Mouse (Mus musculus): Measurements from ENCODE around the gene Chd1. TPM values are rescaled to one million over a fixed set of nuclear protein-coding genes. Genes with fewer than 3 reads are reported as not detected.
"Not testable (repeated sequence)": the region's sequence is repeated elsewhere in the genome, so short reads cannot be mapped to it uniquely, and the experiment has no call there.

Chd1 gene
- total RNA-seq, 2 experiments from 2014 or later: 28.5 to 29.1 TPM

- intact Hi-C loops (cut with DNase I): loop anchor here (5.0 kb wide), 1 partner anchor 102 kb away; no protein-coding TSS in a partner anchor
- DNase-seq: not testable (repeated sequence)
Measured at GRCm38 (mm10) chr17:15723866-15724475, 19.2 kb downstream of the Chd1 start.

GRCm38 (mm10) chr17:15731706-15732105 is 26.9 kb downstream of the Chd1 start:
- intact Hi-C loops (cut with DNase I): loop anchor here (5.0 kb wide), 2 partner anchors 36 to 204 kb away; partner anchors contain the start of gene Pdcd2

DNA sequence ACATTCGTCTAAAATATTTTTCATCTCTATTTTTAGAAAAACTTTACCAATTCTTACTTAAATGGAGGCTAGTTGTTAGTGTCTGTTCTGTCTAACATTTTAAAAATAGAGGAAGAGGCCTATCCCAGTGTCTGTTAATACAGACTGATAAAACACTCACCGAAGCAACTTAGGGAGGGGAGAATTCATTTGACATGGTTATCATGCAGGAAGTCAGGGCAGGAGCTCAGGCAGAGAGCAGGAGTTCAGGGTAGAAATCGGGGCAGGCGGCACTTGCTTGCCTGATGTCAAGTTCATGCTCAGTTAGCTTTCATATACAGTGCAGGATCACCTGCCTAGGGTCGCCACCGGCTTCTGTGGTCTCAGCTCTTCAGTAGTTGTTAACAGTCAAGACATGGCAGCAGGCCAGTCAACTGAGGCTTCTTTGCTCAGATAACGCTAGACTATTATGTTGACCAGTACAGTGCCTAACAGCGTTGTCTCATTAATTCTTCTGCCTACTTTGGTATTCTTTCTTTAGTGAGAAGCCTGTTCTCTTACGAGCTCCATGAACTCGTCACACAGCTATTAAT is 32.7 kb downstream of the Chd1 start:
- no peak for DNase-seq
- intact Hi-C loops (cut with DNase I): no loop called here

More at GRCm38 (mm10) chr17:15731706-15732105, 26.9 kb downstream of the Chd1 start:
- DNase-seq: no peak

- intact Hi-C loops (cut with DNase I): loop anchor here (10.0 kb wide), 1 partner anchor 237 kb away; no protein-coding TSS in a partner anchor
- DNase-seq: no peak
Measured at GRCm38 (mm10) chr17:15741836-15742235, 37.1 kb downstream of the Chd1 start.

DNA sequence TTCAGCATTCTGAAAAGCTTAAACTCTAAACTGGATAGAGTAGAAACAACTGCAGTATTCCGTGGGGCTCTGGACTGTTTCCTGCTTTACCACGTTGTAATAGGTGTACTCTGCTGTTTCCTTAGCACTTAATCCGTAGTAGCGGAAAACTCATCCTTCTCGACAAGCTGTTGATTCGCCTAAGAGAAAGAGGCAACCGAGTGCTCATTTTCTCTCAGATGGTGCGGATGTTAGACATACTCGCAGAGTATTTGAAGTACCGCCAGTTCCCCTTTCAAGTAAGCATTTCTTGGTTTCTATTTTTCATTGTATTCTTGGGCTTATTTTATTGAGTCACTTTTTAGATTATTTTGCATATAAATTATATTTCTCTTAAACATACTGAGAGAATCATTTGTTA is 38.2 kb downstream of the Chd1 start:
- intact Hi-C loops (cut with DNase I): loop anchor here (10.0 kb wide), 1 partner anchor 238 kb away; no protein-coding TSS in a partner anchor

DNA sequence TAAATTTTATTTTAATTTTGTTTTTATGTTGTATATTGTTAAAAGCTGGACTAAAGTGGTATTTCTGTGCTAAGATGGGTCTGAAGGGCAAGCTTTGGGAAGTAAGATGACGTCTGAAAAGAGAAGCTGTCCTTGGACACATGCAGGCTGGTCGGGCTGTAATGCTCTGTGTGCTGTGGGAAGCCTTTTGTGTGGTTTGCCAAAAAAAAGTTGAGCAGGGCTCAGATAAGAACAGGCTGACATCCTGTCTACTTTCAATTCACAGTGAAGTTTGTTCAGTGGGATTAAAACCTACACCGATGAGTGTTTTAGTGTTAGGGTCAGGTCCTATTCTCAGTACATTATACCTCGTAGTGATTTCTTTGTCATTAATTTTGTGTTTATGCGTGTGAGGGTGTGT is 38.6 kb downstream of the Chd1 start:
- no peak for DNase-seq
- intact Hi-C loops (cut with DNase I): loop anchor here (10.0 kb wide), 1 partner anchor 239 kb away; no protein-coding TSS in a partner anchor

More for the DNA sequence above, 38.2 kb downstream of the Chd1 start:
- DNase-seq: no peak

DNA sequence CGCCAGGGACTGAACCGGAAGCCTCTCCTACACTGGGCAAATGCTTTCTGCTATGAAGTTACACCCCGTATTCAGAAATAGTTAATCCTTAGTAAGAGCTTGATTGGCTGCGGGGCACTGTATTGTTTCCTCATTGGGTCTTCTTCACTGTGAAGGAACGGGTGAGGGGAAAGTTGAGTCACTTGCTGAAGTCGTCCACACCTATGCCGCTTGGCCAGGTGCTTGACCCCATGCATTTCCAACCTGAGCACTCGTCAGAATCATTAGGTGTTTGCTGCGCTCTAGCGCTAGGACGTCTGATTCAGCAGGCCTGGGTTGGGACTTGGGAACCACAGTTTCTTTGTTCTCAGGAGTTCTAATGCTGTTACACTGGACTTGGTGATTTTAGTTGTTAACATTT is 41.9 kb downstream of the Chd1 start:
- no peak for DNase-seq

DNA sequence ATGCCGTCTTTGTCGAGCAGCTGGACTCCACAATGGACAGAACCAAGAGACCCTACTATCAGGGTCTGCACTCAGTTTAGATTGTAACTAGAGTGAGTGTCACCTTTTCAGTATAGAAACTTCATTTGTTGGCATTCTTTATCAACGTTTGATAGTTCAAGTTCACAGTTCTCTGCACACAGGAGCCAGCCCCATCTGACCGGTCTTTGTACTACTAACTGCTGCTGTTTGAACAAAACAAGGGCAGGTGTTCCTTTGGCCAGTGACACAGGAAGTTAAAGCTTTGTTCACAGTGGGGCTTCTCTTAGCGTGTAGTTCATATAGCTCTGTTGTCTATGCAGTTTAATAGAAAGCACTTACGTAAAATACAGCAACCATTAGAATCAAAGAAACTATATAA is 43.3 kb downstream of the Chd1 start:
- intact Hi-C loops (cut with DNase I): loop anchor here (10.0 kb wide), 1 partner anchor 243 kb away; no protein-coding TSS in a partner anchor
- DNase-seq: no peak

More for the DNA sequence above, 41.9 kb downstream of the Chd1 start:
- intact Hi-C loops (cut with DNase I): loop anchor here (10.0 kb wide), 1 partner anchor 242 kb away; no protein-coding TSS in a partner anchor

DNA sequence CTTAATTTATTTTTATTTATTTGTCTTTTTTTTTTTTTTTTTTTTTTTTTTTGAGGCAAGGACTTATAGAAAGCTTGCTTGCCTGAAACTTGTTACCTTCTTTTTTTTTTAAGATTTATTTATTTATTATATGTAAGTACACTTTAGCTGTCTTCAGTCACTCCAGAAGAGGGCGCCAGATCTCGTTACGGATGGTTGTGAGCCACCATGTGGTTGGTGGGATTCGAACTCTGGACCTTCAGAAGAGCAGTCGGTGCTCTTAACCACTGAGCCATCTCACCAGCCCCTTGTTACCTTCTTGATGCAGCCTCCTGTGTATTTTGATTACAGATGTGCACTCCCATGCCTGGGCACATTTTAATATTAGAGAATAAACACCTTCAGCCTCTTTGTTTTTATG is 46.5 kb downstream of the Chd1 start:
- not testable (repeated sequence) for DNase-seq
- intact Hi-C loops (cut with DNase I): loop anchor here (10.0 kb wide), 1 partner anchor 226 kb away; the partner anchor contains the start of gene Pdcd2

DNA sequence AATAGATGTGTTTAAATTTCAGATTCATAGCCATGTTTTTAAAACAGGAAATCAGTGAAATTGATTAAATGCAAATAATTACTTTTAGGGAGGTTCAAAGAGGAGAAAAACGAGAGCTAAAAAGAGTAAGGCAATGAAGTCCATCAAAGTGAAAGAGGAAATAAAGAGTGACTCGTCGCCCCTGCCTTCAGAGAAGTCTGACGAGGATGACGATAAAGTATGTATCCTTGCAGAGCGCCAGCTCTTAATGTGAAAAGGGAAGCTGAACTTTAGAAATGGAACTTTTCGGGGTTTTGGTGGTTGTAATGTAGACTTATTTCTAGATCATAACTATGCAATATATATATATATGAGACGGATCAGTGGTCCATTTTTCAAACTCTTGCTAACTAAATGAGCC is 56.4 kb downstream of the Chd1 start:
- intact Hi-C loops (cut with DNase I): no loop called here
- DNase-seq: no peak

DNA sequence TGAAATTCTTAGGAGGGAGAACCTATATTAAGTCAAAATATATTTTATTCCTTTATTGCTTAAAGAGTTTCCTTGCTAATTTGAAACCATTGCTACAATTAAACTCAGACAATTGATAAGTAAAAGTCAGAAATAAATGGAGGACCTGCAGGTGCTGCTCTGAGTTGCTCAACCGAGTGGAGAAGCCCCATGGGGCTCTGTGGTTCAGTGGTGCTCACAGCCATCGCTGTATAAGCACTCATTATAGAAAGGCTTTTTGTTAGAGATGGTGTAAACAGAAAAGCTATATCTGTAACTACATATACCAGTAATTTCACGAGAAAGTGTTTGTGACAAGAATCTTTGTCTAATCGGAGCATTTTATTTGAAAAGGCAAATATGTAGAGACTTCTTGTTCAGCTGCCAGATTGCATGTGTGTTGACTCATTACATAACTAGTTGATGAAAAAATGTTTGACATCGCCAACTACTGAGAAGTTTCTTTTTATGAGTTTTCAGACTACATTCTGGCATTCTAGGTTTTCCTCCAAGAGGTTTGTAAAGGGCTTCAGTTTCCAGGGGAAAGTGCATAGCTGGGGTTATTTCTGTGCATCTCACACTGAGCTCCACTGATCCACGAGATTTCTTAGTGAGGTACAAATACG is 64.4 kb downstream of the Chd1 start:
- intact Hi-C loops (cut with DNase I): loop anchor here (5.0 kb wide), 1 partner anchor 37 kb away; no protein-coding TSS in a partner anchor

DNA sequence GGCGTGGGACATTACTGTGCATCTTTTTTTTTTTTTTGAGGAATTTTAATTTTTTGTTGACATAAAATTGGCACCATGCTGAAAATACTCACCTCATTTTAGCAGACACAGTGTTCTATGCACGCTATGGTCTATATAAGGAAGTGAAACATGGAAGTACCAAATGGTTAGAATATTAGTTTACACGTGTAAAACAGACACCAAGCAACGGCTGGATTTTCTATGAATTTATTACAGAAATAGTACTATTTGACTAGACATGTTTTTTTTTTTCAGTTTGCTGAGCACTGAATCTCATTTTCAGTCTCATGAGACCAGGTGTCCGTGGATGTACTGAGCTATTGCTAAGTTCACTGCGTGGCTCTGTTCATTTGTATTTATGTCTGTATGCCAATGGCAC is 69.2 kb downstream of the Chd1 start:
- no peak for DNase-seq
- intact Hi-C loops (cut with DNase I): no loop called here

More for the DNA sequence above, 64.4 kb downstream of the Chd1 start:
- DNase-seq: no peak

- intact Hi-C loops (cut with DNase I): no loop called here
- DNase-seq: no peak
Measured at GRCm38 (mm10) chr17:15774565-15775215, 69.9 kb downstream of the Chd1 start.

DNA sequence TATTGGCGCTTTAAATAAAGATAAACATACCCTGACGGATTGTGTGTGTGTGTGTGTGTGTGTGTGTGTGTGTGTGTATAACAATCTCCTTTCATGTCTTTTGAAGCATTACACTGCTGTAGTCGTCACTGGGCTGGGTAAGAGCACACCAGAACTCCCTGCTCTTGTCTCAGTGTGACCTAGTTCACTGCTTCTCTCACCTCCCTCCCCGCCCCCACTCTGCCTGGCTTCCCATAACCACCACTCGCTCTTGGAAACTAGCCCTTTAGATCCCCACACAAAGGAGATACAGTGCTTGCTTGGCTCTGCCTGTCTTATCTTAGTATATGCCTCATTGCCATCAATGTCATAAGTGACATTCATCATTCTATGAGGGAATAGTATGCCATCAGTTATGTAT is 71.6 kb downstream of the Chd1 start:
- intact Hi-C loops (cut with DNase I): no loop called here

GRCm38 (mm10) chr17:15777979-15778378 is 73.2 kb downstream of the Chd1 start:
- intact Hi-C loops (cut with DNase I): no loop called here
- DNase-seq: no peak

More for the DNA sequence above, 71.6 kb downstream of the Chd1 start:
- no peak for DNase-seq

DNA sequence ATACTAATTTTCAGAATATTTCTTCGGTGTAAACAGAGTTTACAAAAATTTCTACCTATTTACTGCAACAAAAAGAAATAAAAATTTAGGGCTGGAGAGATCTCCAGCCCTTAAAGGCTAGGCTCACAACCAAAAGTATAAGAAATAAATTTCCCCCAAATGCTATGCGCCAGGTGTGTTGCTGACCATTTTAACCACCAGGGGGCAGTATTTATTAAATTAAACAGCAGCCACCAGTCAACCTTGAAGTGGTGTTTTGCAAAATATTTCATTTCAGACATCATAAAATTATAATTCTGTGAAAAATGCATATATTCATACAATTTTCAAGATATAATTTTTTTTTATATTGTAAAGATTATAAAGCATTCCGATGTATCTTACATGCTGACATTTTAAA is 82.3 kb downstream of the Chd1 start:
- peak; percentile 16 for DNase-seq
- intact Hi-C loops (cut with DNase I): loop anchor here (5.0 to 10.0 kb wide), 2 partner anchors 880 to 1138 kb away; no protein-coding TSS in a partner anchor

DNA sequence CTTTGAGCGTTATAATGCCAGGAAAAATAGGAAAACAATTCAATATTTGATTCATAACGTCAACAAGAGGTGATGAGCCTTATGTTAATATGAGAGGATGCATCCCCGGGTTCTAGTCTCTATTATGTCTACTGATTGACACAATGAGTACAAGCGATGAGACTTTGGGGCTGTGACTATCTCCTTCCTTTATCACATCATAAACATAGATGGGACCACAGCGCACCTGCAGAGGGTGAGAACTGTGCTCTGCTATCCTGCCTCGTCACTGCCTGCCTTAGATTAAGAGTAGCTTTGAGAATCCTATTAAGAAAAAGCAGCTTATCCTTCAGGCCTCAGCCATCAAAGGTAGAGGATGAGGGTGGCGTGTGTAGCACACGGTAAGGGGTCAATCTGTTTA is 85.9 kb downstream of the Chd1 start:
- DNase-seq: no peak
- intact Hi-C loops (cut with DNase I): no loop called here

DNA sequence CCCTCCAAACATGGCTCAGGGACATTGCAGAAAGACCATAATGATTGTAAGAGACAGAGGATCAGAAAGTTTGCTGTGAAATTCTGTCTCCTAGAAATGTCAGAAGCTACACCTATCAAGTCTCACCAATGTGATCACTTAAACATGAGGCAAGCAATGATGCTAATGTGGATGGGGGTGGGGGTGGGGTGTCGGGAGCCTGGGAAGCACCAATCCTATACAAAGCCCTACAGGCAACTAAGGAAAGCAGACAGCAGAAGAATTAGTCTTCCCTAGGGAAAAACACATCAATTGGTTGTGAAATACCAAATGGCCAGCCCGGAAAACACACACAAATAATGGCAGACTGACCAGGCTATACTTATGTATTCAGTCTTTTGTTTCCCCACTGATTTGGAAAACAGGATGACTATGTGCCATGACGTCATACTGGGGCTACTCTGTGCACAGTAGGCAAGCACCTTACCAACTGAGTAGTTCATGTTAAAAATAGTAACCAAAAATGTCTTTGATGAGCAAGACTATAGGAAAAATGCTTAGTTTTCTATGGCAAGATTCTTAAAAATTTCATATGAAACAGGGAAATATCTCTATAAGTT is 94.5 kb downstream of the Chd1 start:
- intact Hi-C loops (cut with DNase I): no loop called here
- DNase-seq: no peak

GRCm38 (mm10) chr17:15804008-15804812 is 99.4 kb downstream of the Chd1 start:
- peak; percentile 29 for DNase-seq
- intact Hi-C loops (cut with DNase I): no loop called here
